25 mouse cellular contexts compared by ENCODE assay signal in genomic region chr5:28207043-28207442, GRCm38 (mm10). TPM values are rescaled to one million over a fixed set of nuclear protein-coding genes. Genes with fewer than 3 reads are reported as not detected.
DNase-seq lines count a peak whose midpoint lies in the region; ATAC-seq and TF ChIP-seq lines count a peak whose summit lies in the region.
"Had no signal": no experiment of that assay in that cellular context is flagged by ENCODE, and none has a peak within 500 bp of the region (broad histone marks: within the 10 kb centered on the region; RNA-seq: fewer than 3 reads in every experiment).

No protein-coding gene starts in this region.

- no peak overlapping the region for H3K4me3 ChIP-seq in forebrain, embryonic 11.5 days (ENCODE audit: low read depth, low read length)
- H3K4me3 ChIP-seq in forebrain, postnatal 0 days (ENCODE audit: low read depth, low read length), result no peak overlapping the region
- H3K4me3 ChIP-seq in ES-E14 (ENCODE audit: insufficient read depth in 1 of 2, low read depth in 1 of 2, low read length in 2 of 2, poor library complexity in 1 of 2, severe bottlenecking in 1 of 2), result peak overlapping the region in 1 of 2 experiments; percentile 16; a peak in 1 of 4 replicates
- H3K4me3 ChIP-seq in hindbrain, embryonic 13.5 days, result 0 out of 2 replicates have a peak overlapping the region, but pooled peaks have one; percentile 5
- H3K4me3 ChIP-seq in midbrain, embryonic 13.5 days (replicated peaks), result peak overlapping the region; percentile 57
- H3K4me3 ChIP-seq: embryonic facial prominence, embryonic 13.5 days; kidney, embryonic 15.5 days; liver, embryonic 15.5 days had no signal

- H3K4me2 ChIP-seq in forebrain, embryonic 11.5 days (ENCODE audit: low read depth, low read length, severe bottlenecking), result no peak overlapping the region
- H3K4me2 ChIP-seq in forebrain, postnatal 0 days (ENCODE audit: low read depth), result no peak overlapping the region
- H3K4me2 ChIP-seq in hindbrain, embryonic 13.5 days, result peak overlapping the region; percentile 26
- H3K4me2 ChIP-seq in midbrain, embryonic 13.5 days (replicated peaks), result peak overlapping the region; percentile 43
- H3K4me2 ChIP-seq: embryonic facial prominence, embryonic 13.5 days; heart, embryonic 11.5 days; kidney, embryonic 15.5 days; liver, embryonic 15.5 days had no signal

- in situ Hi-C loops in ES-E14 (cut with MboI; ENCODE audit: low sequenced_read_pairs in 2 of 2, unreplicated experiment in 2 of 2), result no loop called here

- WGBS in forebrain, embryonic 11.5 days, result 61% methylated on average over 4 of the region's 4 CpGs
- WGBS in forebrain, postnatal 0 days, result 58% methylated on average over 4 of the region's 4 CpGs
- WGBS in hindbrain, embryonic 13.5 days, result 68% methylated on average over 4 of the region's 4 CpGs
- 42% methylated on average over 4 of the region's 4 CpGs for WGBS in midbrain, embryonic 13.5 days

- H3K27me3 ChIP-seq in forebrain, embryonic 11.5 days (ENCODE audit: control insufficient read depth, insufficient read depth, low read length), result peaks cover 82% of the 10 kb centered on the region
- H3K27me3 ChIP-seq in forebrain, postnatal 0 days (ENCODE audit: insufficient read depth, low read length), result peaks cover 80% of the 10 kb centered on the region
- H3K27me3 ChIP-seq in hindbrain, embryonic 13.5 days, result peaks cover 83% of the 10 kb centered on the region
- peaks cover 68% of the 10 kb centered on the region for H3K27me3 ChIP-seq in midbrain, embryonic 13.5 days

- no peak for ATAC-seq in forebrain, embryonic 11.5 days (replicated peaks; ENCODE audit: low FRiP score)
- ATAC-seq in forebrain, postnatal 0 days, result no peak
- no peak for ATAC-seq in hindbrain, embryonic 13.5 days (ENCODE audit: low FRiP score)
- ATAC-seq in midbrain, embryonic 13.5 days, result no peak
- ATAC-seq: forebrain, embryonic 16.5 days; inflammation-experienced regulatory T-cells, adult 6 months had no signal

- no peak overlapping the region for H3K27ac ChIP-seq in forebrain, embryonic 11.5 days (ENCODE audit: low read depth, low read length)
- no peak overlapping the region for H3K27ac ChIP-seq in forebrain, postnatal 0 days (ENCODE audit: low read depth, low read length)
- H3K27ac ChIP-seq in ES-E14 (ENCODE audit: insufficient read depth, low read depth, low read length, poor library complexity, severe bottlenecking), result no peak overlapping the region
- no peak overlapping the region for H3K27ac ChIP-seq in hindbrain, embryonic 13.5 days
- peak overlapping the region; percentile 39; the same call in 1 of the 2 replicates for H3K27ac ChIP-seq in midbrain, embryonic 13.5 days
- H3K27ac ChIP-seq: embryonic facial prominence, embryonic 13.5 days; kidney, embryonic 15.5 days; liver, embryonic 15.5 days; macrophage; stomach, postnatal 0 days had no signal

- H3K4me1 ChIP-seq in forebrain, embryonic 11.5 days (replicated peaks; ENCODE audit: control insufficient read depth, insufficient read depth, low read length), result peaks cover 13% of the 10 kb centered on the region; the same call in 1 of the 2 replicates
- no peaks in the 10 kb centered on the region for H3K4me1 ChIP-seq in forebrain, postnatal 0 days (ENCODE audit: insufficient read depth)
- H3K4me1 ChIP-seq in ES-E14 (ENCODE audit: control insufficient read depth in 2 of 2, insufficient read depth in 2 of 2, low read length in 2 of 2, poor library complexity in 1 of 2), result peaks cover 3 to 5% of the 10 kb centered on the region in 2 experiments; a peak in 3 of 4 replicates
- peaks cover 23% of the 10 kb centered on the region for H3K4me1 ChIP-seq in hindbrain, embryonic 13.5 days (replicated peaks)
- peaks cover 37% of the 10 kb centered on the region for H3K4me1 ChIP-seq in midbrain, embryonic 13.5 days (replicated peaks)

- peak; percentile 32 for DNase-seq in forebrain, embryonic 11.5 days (ENCODE audit: low spot score)
- DNase-seq in forebrain, postnatal 0 days, result no peak
- DNase-seq in ES-E14 (ENCODE audit: low read depth, low spot score), result no peak
- DNase-seq in B cell, adult 2 months, result no peak
- DNase-seq in ovary, postnatal 14 days (ENCODE audit: low spot score), result no peak
- DNase-seq in layer of hippocampus, adult 8-10 months (ENCODE audit: low spot score in 2 of 2), result no peak
- DNase-seq: adrenal gland, adult 2 months; gastrocnemius, postnatal 36 days; heart, postnatal 10 days; kidney, postnatal 4 days; retina, postnatal 1 day had no signal

- H3K9me3 ChIP-seq in forebrain, embryonic 11.5 days (ENCODE audit: control insufficient read depth, low read length), result no peaks in the 10 kb centered on the region
- no peaks in the 10 kb centered on the region for H3K9me3 ChIP-seq in forebrain, postnatal 0 days (ENCODE audit: low read length)
- H3K9me3 ChIP-seq in ES-E14 (ENCODE audit: control insufficient read depth, insufficient read depth, low read depth, low read length), result no peaks in the 10 kb centered on the region
- H3K9me3 ChIP-seq in hindbrain, embryonic 13.5 days, result no peaks in the 10 kb centered on the region
- H3K9me3 ChIP-seq in midbrain, embryonic 13.5 days, result no peaks in the 10 kb centered on the region
- H3K9me3 ChIP-seq: embryonic facial prominence, embryonic 13.5 days; kidney, embryonic 15.5 days; liver, embryonic 15.5 days had no signal

- no peak for TF ChIP-seq CTCF in forebrain, postnatal 0 days (IDR thresholded peaks at IDR 0.05; ENCODE audit: low read depth)

- no peak overlapping the region for H3K9ac ChIP-seq in forebrain, embryonic 11.5 days (ENCODE audit: low read length)
- no peak overlapping the region for H3K9ac ChIP-seq in forebrain, postnatal 0 days
- H3K9ac ChIP-seq in ES-E14 (ENCODE audit: insufficient read depth, low read depth, low read length, poor library complexity, severe bottlenecking), result peak overlapping the region; percentile 26; the same call in 1 of the 2 replicates
- 0 out of 2 replicates have a peak overlapping the region, but pooled peaks have one; percentile 46 for H3K9ac ChIP-seq in hindbrain, embryonic 13.5 days
- H3K9ac ChIP-seq in midbrain, embryonic 13.5 days (replicated peaks), result peak overlapping the region; percentile 30
- H3K9ac ChIP-seq: embryonic facial prominence, embryonic 13.5 days; kidney, embryonic 15.5 days; liver, embryonic 15.5 days had no signal

- no peaks in the 10 kb centered on the region for H3K36me3 ChIP-seq in forebrain, embryonic 11.5 days (ENCODE audit: control insufficient read depth, insufficient read depth, low read length)
- H3K36me3 ChIP-seq in forebrain, postnatal 0 days (ENCODE audit: insufficient read depth), result no peaks in the 10 kb centered on the region
- peaks cover 20% of the 10 kb centered on the region for H3K36me3 ChIP-seq in ES-E14 (ENCODE audit: control insufficient read depth, insufficient read depth, low read length, poor library complexity, severe bottlenecking)
- no peaks in the 10 kb centered on the region for H3K36me3 ChIP-seq in hindbrain, embryonic 13.5 days
- no peaks in the 10 kb centered on the region for H3K36me3 ChIP-seq in midbrain, embryonic 13.5 days
- H3K36me3 ChIP-seq: embryonic facial prominence, embryonic 13.5 days; kidney, embryonic 15.5 days; liver, embryonic 15.5 days had no signal

TF ChIP-seq in ES-E14, 5 proteins besides CTCF, POLR2A, EP300 and RAD21:
- no peak for TF ChIP-seq CHD2 (IDR thresholded peaks at IDR 0.05; ENCODE audit: low read depth, low read length)
- TF ChIP-seq MAFK (IDR thresholded peaks at IDR 0.05; ENCODE audit: insufficient read depth, low read depth, low read length), result no peak
- TF ChIP-seq HCFC1 (IDR thresholded peaks at IDR 0.05; ENCODE audit: borderline replicate concordance, insufficient read depth, low read length), result no peak
- no peak for TF ChIP-seq ZNF384 (IDR thresholded peaks at IDR 0.05; ENCODE audit: low read depth, low read length)
- TF ChIP-seq ZC3H11A (IDR thresholded peaks at IDR 0.05; ENCODE audit: borderline replicate concordance, low read depth, low read length), result no peak

RNA-seq across cellular contexts. Expression of gene Cnpy1, which starts 38.6 kb away (rescaled TPM):
- polyA plus RNA-seq in forebrain, embryonic 11.5 days (2014; fragmentation: Nextera tagmentation; extraction: Ambion mirVana), result 2.4 and 2.8 TPM in 2 replicates
- total RNA-seq in forebrain, postnatal 0 days (2014; rRNA removed), result 0.38 and 1.6 TPM in 2 replicates
- 0.40 and 0.44 TPM in 2 replicates for polyA plus RNA-seq in forebrain, postnatal 0 days (2015; fragmentation: Nextera tagmentation; extraction: Ambion mirVana)
- 76.9 and 152 TPM in 2 replicates for total RNA-seq in ES-E14 (2012; rRNA removed)
- polyA plus RNA-seq in hindbrain, embryonic 13.5 days (2015; fragmentation: Nextera tagmentation; extraction: Ambion mirVana), result 33.9 and 42.8 TPM in 2 replicates
- polyA plus RNA-seq in midbrain, embryonic 13.5 days (2015; fragmentation: Nextera tagmentation; extraction: Ambion mirVana), result 85.5 and 90.2 TPM in 2 replicates
- under 1 TPM in 3 of 4 experiments, not detected in 1; 0.12 to 0.43 (median 0.25) TPM for total RNA-seq in layer of hippocampus, adult 8-10 months (2022)
- total RNA-seq: adrenal gland, adult 2 months; gastrocnemius, postnatal 36 days; heart, postnatal 10 days had no signal
- polyA plus RNA-seq: adrenal gland, adult 2 months; C2C12; heart, embryonic 11.5 days; inflammation-experienced regulatory T-cells, adult 6 months; macrophage; thymus, postnatal 0 days had no signal

RNA-seq across cellular contexts. Expression of gene En2, which starts 41.5 kb away (rescaled TPM):
- polyA plus RNA-seq in forebrain, embryonic 11.5 days (2014; fragmentation: Nextera tagmentation; extraction: Ambion mirVana), result not detected in 2 replicates
- total RNA-seq in forebrain, postnatal 0 days (2014; rRNA removed), result 0.05 and 0.46 TPM in 2 replicates
- polyA plus RNA-seq in forebrain, postnatal 0 days (2015; fragmentation: Nextera tagmentation; extraction: Ambion mirVana), result not detected in 2 replicates
- total RNA-seq in ES-E14 (2012; rRNA removed), result 3.2 and 3.3 TPM in 2 replicates
- polyA plus RNA-seq in hindbrain, embryonic 13.5 days (2015; fragmentation: Nextera tagmentation; extraction: Ambion mirVana), result 0.58 and 0.71 TPM in 2 replicates
- polyA plus RNA-seq in midbrain, embryonic 13.5 days (2015; fragmentation: Nextera tagmentation; extraction: Ambion mirVana), result 1.9 and 2.2 TPM in 2 replicates
- total RNA-seq in layer of hippocampus, adult 8-10 months (2022), result under 1 TPM; 0.27 to 0.57 (median 0.40) TPM
- total RNA-seq: left cerebral cortex, postnatal 10 days had no signal
- polyA plus RNA-seq: C2C12; embryonic facial prominence, embryonic 13.5 days; forebrain, embryonic 16.5 days; heart, embryonic 11.5 days; inflammation-experienced regulatory T-cells, adult 6 months; liver, embryonic 15.5 days; lung, embryonic 16.5 days; macrophage; stomach, postnatal 0 days; thymus, postnatal 0 days had no signal

Comparison
In these comparisons a context has a peak if more than half of its experiments do, and no peak if none do; other contexts are left out.
1. H3K4me2 ChIP-seq: peak in hindbrain, embryonic 13.5 days (single experiment) and midbrain, embryonic 13.5 days (single experiment); none in forebrain, embryonic 11.5 days (single experiment) and forebrain, postnatal 0 days (single experiment).
2. H3K4me3 ChIP-seq: peak in hindbrain, embryonic 13.5 days (single experiment) and midbrain, embryonic 13.5 days (single experiment); none in forebrain, embryonic 11.5 days (single experiment) and forebrain, postnatal 0 days (single experiment).
3. H3K9ac ChIP-seq: peak in ES-E14 (single experiment), hindbrain, embryonic 13.5 days (single experiment) and midbrain, embryonic 13.5 days (single experiment); none in forebrain, embryonic 11.5 days (single experiment) and forebrain, postnatal 0 days (single experiment).